Mouse (Mus musculus) midbrain, embryonic 14.5 days (tissue): ENCODE measurements around the gene Arsa. TPM values are rescaled to one million over a fixed set of nuclear protein-coding genes. Genes with fewer than 3 reads are reported as not detected.
A peak's percentile ranks its signal among the peaks of the same experiment; 100 is the strongest.

Experiments used
- ATAC-seq: fragments of 200-750 bp; cut with Nextera tagmentation; 2 replicates; pipeline ENCODE4 v1.8.0; 2017; ENCODE audit warnings: moderate number of reproducible peaks, moderate library complexity; ENCODE audit not compliant: low FRiP score, low TSS enrichment
- DNase-seq: peaks from one replicate; pipeline ENCODE4 v3.0.0-alpha.2; 2015
- H3K27ac ChIP-seq: fragments of 300-500 bp; sonication (generic); replicated peaks from 2 replicates; pipeline ENCODE4 v1.5.1; 2014; ENCODE audit warnings: mild to moderate bottlenecking, low read depth, low read length, moderate library complexity
- H3K27me3 ChIP-seq: fragments of 300-500 bp; sonication (generic); 2 replicates; pipeline ENCODE4 v1.6.1; 2014; ENCODE audit warnings: low read length, control low read depth, mixed read lengths; ENCODE audit not compliant: control insufficient read depth, insufficient read depth
- H3K36me3 ChIP-seq: fragments of 300-500 bp; sonication (generic); 2 replicates; pipeline ENCODE4 v1.6.1; 2014; ENCODE audit warnings: low read length, control low read depth; ENCODE audit not compliant: control insufficient read depth, insufficient read depth
- H3K4me1 ChIP-seq: fragments of 300-500 bp; sonication (generic); 2 replicates; pipeline ENCODE4 v1.6.1; 2014; ENCODE audit warnings: mild to moderate bottlenecking, antibody characterized with exemption, low read length, control low read depth; ENCODE audit not compliant: control insufficient read depth, insufficient read depth
- H3K4me2 ChIP-seq: fragments of 300-500 bp; sonication (generic); 2 replicates; pipeline ENCODE4 v1.6.1; 2014; ENCODE audit warnings: mild to moderate bottlenecking, low read length, moderate library complexity
- H3K4me3 ChIP-seq: fragments of 300-500 bp; sonication (generic); replicated peaks from 2 replicates; pipeline ENCODE4 v1.5.1; 2014; ENCODE audit warnings: low read depth, low read length
- H3K9ac ChIP-seq: fragments of 300-500 bp; sonication (generic); replicated peaks from 2 replicates; pipeline ENCODE4 v1.6.1; 2014; ENCODE audit warnings: mild to moderate bottlenecking, low read length, moderate library complexity
- H3K9me3 ChIP-seq: fragments of 300-500 bp; sonication (generic); 2 replicates; pipeline ENCODE4 v1.6.1; 2016; ENCODE audit warnings: low read length, control low read depth, mixed read lengths; ENCODE audit not compliant: control insufficient read depth
- WGBS: fragments of 180-500 bp; shearing (Covaris S2); extraction: QIAGEN DNeasy Blood & Tissue Kit; methylation state at CpG from one replicate; pipeline ENCODE4 v1.1.7; 2014; 5-methylcytosine and 5-hydroxymethylcytosine counted together
- polyA plus RNA-seq: library from polyadenylated mRNA; unstranded; fragments of >200 nt; fragmentation: Nextera tagmentation; extraction: Ambion mirVana; gene quantifications from 2 replicates; pipeline ENCODE4 v1.2.1, GENCODE M21; 2014

Arsa gene
- polyA plus RNA-seq, 1 experiment from 2014 or later = 16.0 TPM

- H3K9ac ChIP-seq = peak overlapping the region; percentile 81
- H3K27ac ChIP-seq = no peak overlapping the region
- peaks cover 21% of the 10 kb centered on the region for H3K4me1 ChIP-seq
These were observed 21.6 kb downstream of the Arsa start for GRCm38 (mm10) chr15:89455642-89456041.

GRCm38 (mm10) chr15:89454857-89455256, 22.4 kb downstream of the Arsa start:
- Histone ChIP-seq H3K36me3 (peaks cover 39% of the 10 kb centered on the region), H3K9ac (peak overlapping the region; percentile 81), H3K27ac (peak overlapping the region; percentile 90), H3K27me3 (0 out of 2 replicates have a peak, but pooled peaks cover 4% of the 10 kb centered on the region), H3K4me3 (peak overlapping the region; percentile 82), H3K9me3 (no peaks in the 10 kb centered on the region), H3K4me2 (peak overlapping the region; percentile 92), H3K4me1 (peaks cover 21% of the 10 kb centered on the region)
- DNase-seq = no peak
- ATAC-seq = 0 out of 2 replicates have a peak, but pooled peaks have one; percentile 32
- 11% methylated on average over 5 of the region's 6 CpGs for WGBS

More at GRCm38 (mm10) chr15:89455642-89456041, 21.6 kb downstream of the Arsa start:
- WGBS = 79% methylated on average over 6 of the region's 6 CpGs
- Histone ChIP-seq H3K36me3 (peaks cover 47% of the 10 kb centered on the region), H3K4me3 (peak overlapping the region; percentile 82), H3K27me3 (0 out of 2 replicates have a peak, but pooled peaks cover 4% of the 10 kb centered on the region), H3K9me3 (no peaks in the 10 kb centered on the region), H3K4me2 (peak overlapping the region; percentile 92)
- DNase-seq = no peak
- no peak for ATAC-seq

GRCm38 (mm10) chr15:89453865-89454478, 23.3 kb downstream of the Arsa start, which contains the start of gene Mapk8ip2:
TSS of gene Mapk8ip2 (plus strand) at chr15:89453913.
- Histone ChIP-seq H3K4me1 (peaks cover 21% of the 10 kb centered on the region), H3K9me3 (no peaks in the 10 kb centered on the region), H3K27ac (peak within 1 kb of the TSS; percentile 90), H3K27me3 (0 out of 2 replicates have a peak, but pooled peaks cover 4% of the 10 kb centered on the region), H3K9ac (peak within 1 kb of the TSS; percentile 81), H3K36me3 (peaks cover 32% of the 10 kb centered on the region), H3K4me3 (peak within 1 kb of the TSS; percentile 82), H3K4me2 (peak within 1 kb of the TSS; percentile 92)
- peak; percentile 78 for ATAC-seq
- peak; percentile 83 for DNase-seq
- under 1% methylated on average over 53 of the region's 53 CpGs for WGBS

GRCm38 (mm10) chr15:89452906-89453864, 24.0 kb downstream of the Arsa start:
- H3K27ac ChIP-seq = peak overlapping the region; percentile 90
- H3K27me3 ChIP-seq = 0 out of 2 replicates have a peak, but pooled peaks cover 4% of the 10 kb centered on the region
- ATAC-seq (peak; percentile 62; the same call in 1 of the 2 replicates), DNase-seq (peak; percentile 71)
- peak overlapping the region; percentile 81 for H3K9ac ChIP-seq
- peak overlapping the region; percentile 82 for H3K4me3 ChIP-seq
- H3K4me1 ChIP-seq = peaks cover 21% of the 10 kb centered on the region
- no peaks in the 10 kb centered on the region for H3K9me3 ChIP-seq
- 5% methylated on average over 24 of the region's 24 CpGs for WGBS
- peak overlapping the region; percentile 92 for H3K4me2 ChIP-seq
- H3K36me3 ChIP-seq = peaks cover 24% of the 10 kb centered on the region

- DNase-seq (peak; percentile 68), ATAC-seq (no peak)
- no peak overlapping the region for H3K4me2 ChIP-seq
- no peaks in the 10 kb centered on the region for H3K4me1 ChIP-seq
- H3K27ac ChIP-seq = no peak overlapping the region
- WGBS = 40% methylated on average over 8 of the region's 8 CpGs
- no peak overlapping the region for H3K9ac ChIP-seq
- no peak overlapping the region for H3K4me3 ChIP-seq
- H3K9me3 ChIP-seq = no peaks in the 10 kb centered on the region
- no peaks in the 10 kb centered on the region for H3K27me3 ChIP-seq
- no peaks in the 10 kb centered on the region for H3K36me3 ChIP-seq
These were observed 34.6 kb downstream of the Arsa start for GRCm38 (mm10) chr15:89442486-89443070.

GRCm38 (mm10) chr15:89435878-89436277, 41.3 kb downstream of the Arsa start:
- no peaks in the 10 kb centered on the region for H3K4me1 ChIP-seq
- ATAC-seq = no peak
- no peaks in the 10 kb centered on the region for H3K27me3 ChIP-seq
- no peak for DNase-seq
- no peak overlapping the region for H3K27ac ChIP-seq
- H3K4me2 ChIP-seq = no peak overlapping the region
- H3K36me3 ChIP-seq = no peaks in the 10 kb centered on the region
- WGBS = 91% methylated on average over 5 of the region's 5 CpGs
- no peak overlapping the region for H3K4me3 ChIP-seq
- no peaks in the 10 kb centered on the region for H3K9me3 ChIP-seq
- no peak overlapping the region for H3K9ac ChIP-seq

- ATAC-seq (no peak), DNase-seq (no peak)
- H3K27me3 ChIP-seq = no peaks in the 10 kb centered on the region
- H3K4me2 ChIP-seq = no peak overlapping the region
- H3K4me3 ChIP-seq = no peak overlapping the region
- no peak overlapping the region for H3K9ac ChIP-seq
- no peaks in the 10 kb centered on the region for H3K36me3 ChIP-seq
- WGBS = 67% methylated on average over 3 of the region's 3 CpGs
- no peaks in the 10 kb centered on the region for H3K4me1 ChIP-seq
- H3K9me3 ChIP-seq = no peaks in the 10 kb centered on the region
- no peak overlapping the region for H3K27ac ChIP-seq
These were observed 43.1 kb downstream of the Arsa start for GRCm38 (mm10) chr15:89434136-89434535.

GRCm38 (mm10) chr15:89432946-89433345, 44.3 kb downstream of the Arsa start:
- Histone ChIP-seq H3K9ac (no peak overlapping the region), H3K9me3 (no peaks in the 10 kb centered on the region), H3K27ac (no peak overlapping the region), H3K4me1 (peaks cover 7% of the 10 kb centered on the region; the same call in 1 of the 2 replicates), H3K36me3 (peaks cover 1% of the 10 kb centered on the region; the same call in 1 of the 2 replicates), H3K27me3 (no peaks in the 10 kb centered on the region), H3K4me2 (no peak overlapping the region), H3K4me3 (no peak overlapping the region)
- 78% methylated on average over 4 of the region's 4 CpGs for WGBS
- no peak for DNase-seq
- ATAC-seq = no peak
